Mouse (Mus musculus) limb, embryonic 10.5 days (tissue): ENCODE measurements around the gene Dph5. TPM values are rescaled to one million over a fixed set of nuclear protein-coding genes. Genes with fewer than 3 reads are reported as not detected.
A peak's percentile ranks its signal among the peaks of the same experiment; 100 is the strongest.
"Not testable (repeated sequence)": the region's sequence is repeated elsewhere in the genome, so short reads cannot be mapped to it uniquely, and the experiment has no call there.

Experiments used
- DNase-seq: peaks from one replicate; pipeline ENCODE4 v3.0.0-alpha.2; 2017; ENCODE audit warnings: low spot score
- H3K27ac ChIP-seq: fragments of 300-500 bp; sonication (generic); 2 replicates; pipeline ENCODE4 v1.5.1; 2016; ENCODE audit warnings: mild to moderate bottlenecking
- H3K27me3 ChIP-seq: fragments of 300-500 bp; sonication (generic); 2 replicates; pipeline ENCODE4 v1.6.1; 2016; ENCODE audit warnings: low read depth, mild to moderate bottlenecking; ENCODE audit not compliant: poor library complexity, severe bottlenecking
- H3K36me3 ChIP-seq: fragments of 300-500 bp; sonication (generic); 2 replicates; pipeline ENCODE4 v1.6.1; 2016; ENCODE audit warnings: mild to moderate bottlenecking, moderate library complexity
- H3K4me1 ChIP-seq: fragments of 300-500 bp; sonication (generic); 2 replicates; pipeline ENCODE4 v1.6.1; 2016
- H3K4me3 ChIP-seq: fragments of 300-500 bp; sonication (generic); 2 replicates; pipeline ENCODE4 v1.5.1; 2016; ENCODE audit warnings: mild to moderate bottlenecking, moderate library complexity
- H3K9me3 ChIP-seq: fragments of 300-500 bp; sonication (generic); replicated peaks from 2 replicates; pipeline ENCODE4 v1.6.1; 2016; ENCODE audit warnings: mild to moderate bottlenecking
- WGBS: fragments of 180-500 bp; shearing (Covaris S2); methylation state at CpG from one replicate; pipeline ENCODE4 v1.1.7; 2016; 5-methylcytosine and 5-hydroxymethylcytosine counted together
- polyA plus RNA-seq: library from polyadenylated mRNA; unstranded; fragments of >200 nt; fragmentation: Nextera tagmentation; extraction: Ambion mirVana; gene quantifications from 2 replicates; pipeline ENCODE4 v1.2.1, GENCODE M21; 2016

Gene Dph5
- polyA plus RNA-seq, 1 experiment from 2014 or later = 28.2 TPM

GRCm38 (mm10) chr3:115905067-115905466 is 17.4 kb downstream of the Dph5 start:
- no peaks in the 10 kb centered on the region for H3K9me3 ChIP-seq
- H3K36me3 ChIP-seq = peaks cover 23% of the 10 kb centered on the region
- 92% methylated on average over 3 of the region's 3 CpGs for WGBS
- H3K4me1 ChIP-seq = no peaks in the 10 kb centered on the region
- H3K27me3 ChIP-seq = no peaks in the 10 kb centered on the region
- H3K4me3 ChIP-seq = no peak overlapping the region
- no peak overlapping the region for H3K27ac ChIP-seq
- DNase-seq = no peak

GRCm38 (mm10) chr3:115905567-115905966 is 17.9 kb downstream of the Dph5 start:
- H3K36me3 ChIP-seq = peaks cover 22% of the 10 kb centered on the region
- 94% methylated on average over 4 of the region's 4 CpGs for WGBS
- DNase-seq = no peak
- H3K4me1 ChIP-seq = no peaks in the 10 kb centered on the region
- no peaks in the 10 kb centered on the region for H3K27me3 ChIP-seq
- no peaks in the 10 kb centered on the region for H3K9me3 ChIP-seq
- H3K27ac ChIP-seq = no peak overlapping the region
- no peak overlapping the region for H3K4me3 ChIP-seq

- H3K4me1 ChIP-seq, DNase-seq, H3K4me3 ChIP-seq, H3K27ac ChIP-seq, H3K27me3 ChIP-seq, H3K9me3 ChIP-seq: not testable (repeated sequence)
- H3K36me3 ChIP-seq = peaks cover 12% of the 10 kb centered on the region
- 94% methylated on average over 11 of the region's 11 CpGs for WGBS
Measured at GRCm38 (mm10) chr3:115907406-115907805, 19.8 kb downstream of the Dph5 start.

- H3K36me3 ChIP-seq = peaks cover 28% of the 10 kb centered on the region
- 94% methylated on average over 4 of the region's 4 CpGs for WGBS
- DNase-seq = no peak
Measured at GRCm38 (mm10) chr3:115924401-115925190, 37.0 kb downstream of the Dph5 start.

GRCm38 (mm10) chr3:115926531-115926930 is 38.9 kb downstream of the Dph5 start:
- Histone ChIP-seq H3K4me3 (no peak overlapping the region), H3K36me3 (peaks cover 36% of the 10 kb centered on the region), H3K27me3 (no peaks in the 10 kb centered on the region), H3K4me1 (no peaks in the 10 kb centered on the region), H3K9me3 (no peaks in the 10 kb centered on the region), H3K27ac (no peak overlapping the region)
- no peak for DNase-seq
- 95% methylated on average over 8 of the region's 8 CpGs for WGBS

More at GRCm38 (mm10) chr3:115924401-115925190, 37.0 kb downstream of the Dph5 start:
- Histone ChIP-seq H3K4me1 (no peaks in the 10 kb centered on the region), H3K4me3 (no peak overlapping the region), H3K27ac (no peak overlapping the region), H3K27me3 (no peaks in the 10 kb centered on the region), H3K9me3 (no peaks in the 10 kb centered on the region)

GRCm38 (mm10) chr3:115931701-115932100 is 44.1 kb downstream of the Dph5 start:
- DNase-seq = no peak
- H3K4me1 ChIP-seq = no peaks in the 10 kb centered on the region
- WGBS = 91% methylated on average over 6 of the region's 6 CpGs

GRCm38 (mm10) chr3:115933293-115934186 is 45.9 kb downstream of the Dph5 start:
- 92% methylated on average over 18 of the region's 18 CpGs for WGBS

More at GRCm38 (mm10) chr3:115931701-115932100, 44.1 kb downstream of the Dph5 start:
- Histone ChIP-seq H3K36me3 (peaks cover 25% of the 10 kb centered on the region), H3K4me3 (no peak overlapping the region), H3K27me3 (no peaks in the 10 kb centered on the region), H3K27ac (no peak overlapping the region), H3K9me3 (no peaks in the 10 kb centered on the region)

GRCm38 (mm10) chr3:115936734-115937599 is 49.3 kb downstream of the Dph5 start:
- Histone ChIP-seq H3K27me3 (no peaks in the 10 kb centered on the region), H3K4me1 (no peaks in the 10 kb centered on the region), H3K9me3 (no peaks in the 10 kb centered on the region), H3K27ac (no peak overlapping the region), H3K4me3 (no peak overlapping the region), H3K36me3 (peaks cover 13% of the 10 kb centered on the region)
- WGBS = 63% methylated on average over 4 of the region's 4 CpGs
- DNase-seq = peak; percentile 53

More at GRCm38 (mm10) chr3:115933293-115934186, 45.9 kb downstream of the Dph5 start:
- Histone ChIP-seq H3K4me1 (no peaks in the 10 kb centered on the region), H3K36me3 (peaks cover 12% of the 10 kb centered on the region), H3K27ac (no peak overlapping the region), H3K27me3 (no peaks in the 10 kb centered on the region), H3K4me3 (no peak overlapping the region), H3K9me3 (no peaks in the 10 kb centered on the region)
- no peak for DNase-seq

- Histone ChIP-seq H3K27me3 (no peaks in the 10 kb centered on the region), H3K4me1 (no peaks in the 10 kb centered on the region), H3K4me3 (no peak overlapping the region), H3K36me3 (peaks cover 19% of the 10 kb centered on the region), H3K27ac (no peak overlapping the region), H3K9me3 (no peaks in the 10 kb centered on the region)
- 96% methylated on average over 10 of the region's 10 CpGs for WGBS
- DNase-seq = no peak
Measured at GRCm38 (mm10) chr3:115937807-115938206, 50.2 kb downstream of the Dph5 start.

- DNase-seq = no peak
- Histone ChIP-seq H3K4me1 (no peaks in the 10 kb centered on the region), H3K36me3 (peaks cover 44% of the 10 kb centered on the region)
Measured at GRCm38 (mm10) chr3:115940510-115940909, 52.9 kb downstream of the Dph5 start.

GRCm38 (mm10) chr3:115941464-115941863 is 53.8 kb downstream of the Dph5 start:
- Histone ChIP-seq H3K27ac (no peak overlapping the region), H3K4me1 (no peaks in the 10 kb centered on the region), H3K9me3 (no peaks in the 10 kb centered on the region), H3K36me3 (peaks cover 52% of the 10 kb centered on the region), H3K4me3 (no peak overlapping the region), H3K27me3 (no peaks in the 10 kb centered on the region)
- no peak for DNase-seq
- 95% methylated on average over 8 of the region's 8 CpGs for WGBS

More at GRCm38 (mm10) chr3:115940510-115940909, 52.9 kb downstream of the Dph5 start:
- WGBS = 97% methylated on average over 4 of the region's 4 CpGs
- Histone ChIP-seq H3K4me3 (no peak overlapping the region), H3K27me3 (no peaks in the 10 kb centered on the region), H3K27ac (no peak overlapping the region), H3K9me3 (no peaks in the 10 kb centered on the region)

GRCm38 (mm10) chr3:115944376-115944775 is 56.7 kb downstream of the Dph5 start:
- Histone ChIP-seq H3K4me1 (no peaks in the 10 kb centered on the region), H3K4me3 (no peak overlapping the region), H3K27me3 (no peaks in the 10 kb centered on the region), H3K36me3 (peaks cover 66% of the 10 kb centered on the region), H3K27ac (no peak overlapping the region), H3K9me3 (no peaks in the 10 kb centered on the region)
- no peak for DNase-seq
- WGBS = 94% methylated on average over 6 of the region's 6 CpGs
